Mouse (Mus musculus): ENCODE data around the gene Cercam.
A peak's percentile ranks its signal among the peaks of the same experiment; 100 is the strongest.
"Not testable (repeated sequence)": the region's sequence is repeated elsewhere in the genome, so short reads cannot be mapped to it uniquely, and the experiment has no call there.

Cercam gene

GRCm38 (mm10) chr2:29853736-29854135 lies 15.2 kb upstream of the Cercam start:
- DNase-seq (ENCODE audit: low read depth, low spot score), result no peak

DNA sequence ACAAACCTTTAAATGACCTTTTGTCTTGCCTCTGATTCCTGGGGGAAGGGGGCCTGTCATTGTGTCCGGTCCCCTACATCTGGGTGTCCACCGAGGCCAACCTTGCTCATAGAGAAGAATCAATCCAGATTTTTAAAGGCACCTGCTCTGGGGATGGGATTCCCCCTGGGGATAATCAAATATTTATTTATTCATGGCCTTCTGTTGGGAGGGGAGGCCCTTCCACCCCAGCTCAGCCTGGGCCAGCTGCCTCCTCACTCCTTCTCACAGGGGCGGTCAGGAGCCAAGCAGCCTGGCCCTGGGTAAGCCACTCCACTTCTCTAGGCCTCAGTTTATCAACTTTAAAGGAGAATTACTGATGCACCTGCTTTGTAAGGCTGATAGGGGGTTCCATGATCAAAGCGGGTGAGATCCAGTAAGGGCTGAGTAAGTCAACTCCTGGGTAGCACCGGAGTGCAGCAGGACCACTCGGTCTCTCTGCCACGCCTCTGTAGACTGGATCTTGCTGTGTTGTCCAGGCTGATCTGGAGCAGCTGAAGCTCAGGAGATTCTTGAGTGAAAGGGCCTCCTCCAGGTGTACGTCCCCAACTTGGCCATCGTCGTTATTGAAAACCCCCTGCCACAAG lies 13.3 kb upstream of the Cercam start:
- DNase-seq (ENCODE audit: low read depth, low spot score), result no peak

GRCm38 (mm10) chr2:29856451-29857260 lies 12.3 kb upstream of the Cercam start:
- peak; percentile 42 for DNase-seq (ENCODE audit: low read depth, low spot score)

GRCm38 (mm10) chr2:29857341-29857740 lies 11.6 kb upstream of the Cercam start:
- DNase-seq (ENCODE audit: low read depth, low spot score), result no peak

DNA sequence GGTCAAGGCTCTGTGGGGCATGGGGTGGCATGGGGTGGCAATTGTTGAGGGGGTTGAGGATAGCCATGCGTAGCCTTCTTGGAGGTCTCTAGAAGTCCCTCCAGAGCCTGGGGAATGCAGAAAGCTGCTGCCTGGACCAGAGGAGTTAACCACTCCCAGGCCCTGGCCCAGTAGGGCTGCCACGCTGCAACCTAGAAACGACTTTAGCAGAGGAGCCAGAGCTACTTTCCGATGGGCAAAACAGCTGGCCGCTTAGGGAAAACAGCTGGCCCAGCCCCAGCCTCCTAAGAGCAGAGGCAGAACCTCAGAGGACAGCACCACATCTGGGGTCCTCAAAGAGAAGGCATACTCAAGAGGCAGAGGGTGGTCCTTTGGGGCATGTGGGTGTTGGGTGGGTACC lies 11.0 kb upstream of the Cercam start:
- no peak for DNase-seq (ENCODE audit: low read depth, low spot score)

DNA sequence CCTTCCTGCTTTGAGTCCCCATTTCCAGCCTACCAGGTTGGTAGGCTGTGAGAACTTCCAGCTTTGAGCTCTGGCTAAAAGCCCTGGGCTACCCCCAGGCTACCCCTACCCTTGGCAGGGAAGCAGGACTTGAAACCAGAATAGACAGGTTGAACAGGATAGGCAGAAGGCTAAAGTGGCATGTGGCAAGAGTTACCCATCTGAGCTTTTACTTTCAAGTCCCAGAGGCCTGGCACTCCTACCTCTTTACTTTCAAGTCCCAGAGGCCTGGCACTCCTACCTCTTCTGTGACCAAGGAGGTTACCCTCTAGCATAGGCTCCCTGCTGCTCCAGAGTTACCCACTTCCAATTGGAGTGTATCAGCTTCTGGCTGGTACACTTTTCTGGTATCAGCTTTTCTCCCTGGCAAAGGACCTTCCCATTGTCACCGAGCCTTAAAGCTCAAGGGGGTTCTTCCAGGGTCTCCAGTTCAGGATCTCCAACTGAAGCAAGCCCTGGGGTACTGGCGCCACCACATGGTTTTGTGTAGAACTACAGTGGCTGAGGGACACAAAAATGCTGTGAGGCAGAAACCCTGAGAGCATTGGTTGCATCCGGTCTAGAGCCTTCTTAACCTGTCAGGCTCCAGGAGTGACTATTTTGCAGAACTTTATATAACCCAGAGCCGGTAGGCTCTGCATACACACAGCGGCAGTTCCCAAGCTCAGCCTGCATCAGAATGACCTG lies 10.1 kb upstream of the Cercam start:
- no peak for DNase-seq (ENCODE audit: low read depth, low spot score)

DNA sequence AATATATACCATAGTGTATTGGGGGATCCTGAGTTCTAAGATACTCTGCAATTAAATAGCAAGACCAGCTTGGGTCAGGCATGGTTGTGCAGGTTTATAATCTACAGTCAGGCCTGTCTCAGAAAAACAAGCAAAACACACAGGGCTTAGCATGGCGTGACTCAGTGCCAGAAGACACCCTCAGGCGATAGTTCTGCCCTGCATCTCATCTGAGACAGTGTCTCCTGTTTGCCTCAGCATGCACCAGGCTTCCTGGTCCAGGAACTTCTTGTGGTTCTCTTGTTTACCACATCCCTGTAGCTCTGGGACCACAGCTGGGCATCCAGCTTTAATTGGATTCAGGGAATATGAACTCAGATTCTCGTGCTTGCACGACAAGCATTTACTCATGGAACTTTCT lies 3.8 kb upstream of the Cercam start:
- DNase-seq (ENCODE audit: low read depth, low spot score), result no peak

DNA sequence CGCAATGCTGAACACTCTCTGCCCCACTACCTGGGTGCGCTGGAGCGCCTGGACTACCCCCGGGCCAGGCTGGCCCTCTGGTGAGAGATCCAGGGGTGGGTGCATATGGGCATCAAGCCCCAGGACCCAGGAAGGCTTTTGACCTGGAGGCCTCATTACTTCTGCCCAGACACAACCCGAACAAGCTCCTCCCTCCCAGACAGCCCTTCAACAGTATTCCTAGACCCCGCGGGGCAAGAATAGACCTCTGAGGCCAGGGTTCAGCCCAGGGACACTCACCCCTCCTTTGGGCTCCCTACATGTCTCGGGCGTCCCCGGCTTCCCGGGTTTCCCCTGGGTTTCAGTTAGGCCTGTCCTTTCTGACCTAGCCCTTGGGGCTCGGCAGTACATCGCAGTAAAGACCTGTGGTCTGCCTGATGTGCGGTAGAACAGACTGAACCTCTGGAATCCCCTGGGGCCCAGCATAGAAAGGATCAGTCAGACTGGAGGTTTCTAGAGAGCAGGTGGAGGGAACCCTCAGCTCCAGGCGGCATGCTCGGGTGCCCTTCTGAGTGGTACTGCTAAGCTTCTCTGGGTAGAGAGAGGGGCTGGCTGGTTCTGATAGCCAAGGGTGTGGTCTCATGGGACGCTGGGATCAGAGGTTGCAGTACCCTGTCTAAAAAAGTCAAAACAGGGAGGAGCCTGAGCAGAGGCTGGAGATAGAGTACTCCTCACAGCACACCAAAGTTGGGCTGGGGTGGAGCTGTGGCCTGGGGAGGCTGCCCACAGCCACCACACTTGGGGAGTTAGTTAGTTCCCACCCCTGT lies 885 bp downstream of the Cercam start:
- no peak for DNase-seq (ENCODE audit: low read depth, low spot score)

DNA sequence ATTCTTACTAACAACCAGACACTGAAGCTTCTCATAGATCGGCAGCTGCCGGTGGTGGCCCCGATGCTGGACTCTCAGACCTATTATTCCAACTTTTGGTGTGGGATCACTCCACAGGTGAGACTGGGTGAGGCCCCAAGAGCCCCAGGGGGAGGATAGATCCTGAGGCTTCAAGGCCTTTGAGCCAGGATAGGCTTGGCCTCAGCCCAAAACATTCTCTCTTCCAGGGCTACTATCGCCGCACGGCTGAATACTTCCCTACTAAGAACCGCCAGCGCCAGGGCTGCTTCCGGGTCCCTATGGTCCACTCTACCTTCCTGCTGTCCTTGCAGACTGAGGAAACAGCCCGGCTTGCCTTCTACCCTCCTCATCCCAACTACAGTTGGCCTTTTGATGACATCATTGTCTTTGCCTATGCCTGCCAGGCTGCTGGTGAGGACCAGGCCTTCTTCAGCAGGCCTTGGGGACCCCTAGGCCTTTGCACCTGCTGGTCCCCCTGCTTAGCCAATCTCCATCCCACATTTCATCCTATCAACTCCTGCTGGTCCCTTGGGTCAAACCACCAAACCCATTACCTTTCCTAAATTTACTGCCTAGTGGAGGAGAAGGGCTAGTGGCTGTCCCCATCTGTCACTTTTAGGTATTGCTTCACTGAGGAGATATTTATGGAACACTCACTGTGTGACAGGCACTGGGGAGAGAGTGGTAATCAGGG lies 3.8 kb downstream of the Cercam start:
- no peak for DNase-seq (ENCODE audit: low read depth, low spot score)

- DNase-seq (ENCODE audit: low read depth, low spot score), result no peak
Observed at GRCm38 (mm10) chr2:29873801-29874200, 4.8 kb downstream of the Cercam start.

GRCm38 (mm10) chr2:29878061-29878460 lies 9.1 kb downstream of the Cercam start:
- DNase-seq (ENCODE audit: low read depth, low spot score), result no peak

DNA sequence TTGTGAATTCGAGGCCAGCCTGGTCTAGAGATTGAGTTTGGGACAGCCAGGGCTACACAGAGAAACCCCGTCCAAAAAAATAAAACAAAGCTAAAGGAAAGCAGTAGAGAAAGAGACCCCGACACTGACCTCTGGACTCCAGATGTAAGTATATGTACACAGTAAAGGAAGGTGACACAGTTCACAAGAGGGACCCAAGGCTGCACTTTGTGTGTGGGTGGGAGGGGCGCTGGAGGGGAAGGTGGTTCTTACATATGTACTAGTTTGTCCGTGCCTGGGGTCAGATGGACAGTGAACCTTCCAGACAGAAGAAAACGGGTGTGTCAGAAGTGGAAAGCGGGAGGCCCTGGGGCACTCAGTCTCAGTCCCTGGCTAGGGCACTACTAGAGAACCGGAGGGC lies 10.2 kb downstream of the Cercam start:
- no peak for DNase-seq (ENCODE audit: low read depth, low spot score)

GRCm38 (mm10) chr2:29879964-29880830 lies 11.2 kb downstream of the Cercam start:
- no peak for DNase-seq (ENCODE audit: low read depth, low spot score)

DNA sequence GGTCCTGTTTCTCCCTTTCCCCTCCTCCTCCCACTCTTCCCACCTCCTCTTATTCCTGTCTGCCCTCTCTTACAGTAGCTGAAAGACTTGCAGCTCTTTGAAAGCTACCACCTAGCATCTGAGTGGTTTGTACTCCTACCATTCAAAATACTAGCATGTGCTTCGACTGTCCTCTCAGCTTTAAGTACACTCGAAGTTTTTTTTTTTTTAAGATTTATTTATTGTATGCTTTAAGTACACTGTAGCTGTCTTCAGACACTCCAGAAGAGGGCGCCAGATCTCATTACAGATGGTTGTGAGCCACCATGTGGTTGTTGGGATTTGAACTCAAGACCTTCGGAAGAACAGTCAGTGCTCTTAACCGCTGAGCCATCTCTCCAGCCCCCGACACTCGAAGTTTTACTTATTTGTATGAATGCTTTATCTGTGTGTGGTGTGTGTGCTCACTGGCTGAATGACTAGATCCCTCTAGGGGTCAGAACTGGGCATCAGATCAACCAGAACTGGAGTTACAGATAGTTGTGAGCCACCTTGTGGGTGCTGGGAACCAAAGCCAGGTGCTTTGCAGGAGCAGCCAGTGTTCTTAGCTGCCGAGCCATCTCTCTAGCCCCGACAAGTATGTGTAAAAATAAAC lies 17.8 kb downstream of the Cercam start:
- DNase-seq (ENCODE audit: low read depth, low spot score), result not testable (repeated sequence)

- peak; percentile 99 for DNase-seq (ENCODE audit: low read depth, low spot score)
Observed at GRCm38 (mm10) chr2:29889066-29889944, 20.3 kb downstream of the Cercam start, which contains the start of gene Odf2. Gene Odf2 (plus strand): TSS chr2:29889221.

- peak; percentile 68 for DNase-seq (ENCODE audit: low read depth, low spot score)
Observed at GRCm38 (mm10) chr2:29889991-29890833, 21.2 kb downstream of the Cercam start.

GRCm38 (mm10) chr2:29891773-29892172 lies 22.8 kb downstream of the Cercam start:
- no peak for DNase-seq (ENCODE audit: low read depth, low spot score)

GRCm38 (mm10) chr2:29896071-29896470 lies 27.1 kb downstream of the Cercam start:
- no peak for DNase-seq (ENCODE audit: low read depth, low spot score)
